Mouse (Mus musculus) embryo, embryonic 11 days (tissue): ENCODE results near the gene Dicer1.
"Not testable (repeated sequence)": the region's sequence is repeated elsewhere in the genome, so short reads cannot be mapped to it uniquely, and the experiment has no call there.

Experiments used
- DNase-seq: peaks from one replicate; pipeline ENCODE4 v3.0.0-alpha.2; 2015

Dicer1 gene

GRCm38 (mm10) chr12:104740841-104741787 is 10.6 kb downstream of the Dicer1 start:
- no peak for DNase-seq

- no peak for DNase-seq
Measured at GRCm38 (mm10) chr12:104738931-104739330, 12.8 kb downstream of the Dicer1 start.

- peak; percentile 34 for DNase-seq
Measured at GRCm38 (mm10) chr12:104738446-104738845, 13.3 kb downstream of the Dicer1 start.

- no peak for DNase-seq
Measured at GRCm38 (mm10) chr12:104737666-104738065, 14.1 kb downstream of the Dicer1 start.

- peak; percentile 26 for DNase-seq
Measured at GRCm38 (mm10) chr12:104735993-104736395, 15.8 kb downstream of the Dicer1 start.

- no peak for DNase-seq
Measured at GRCm38 (mm10) chr12:104733165-104733564, 18.6 kb downstream of the Dicer1 start.

GRCm38 (mm10) chr12:104731782-104732181 is 20.0 kb downstream of the Dicer1 start:
- peak; percentile 43 for DNase-seq

- DNase-seq = not testable (repeated sequence)
Measured at GRCm38 (mm10) chr12:104726436-104726835, 25.3 kb downstream of the Dicer1 start.

GRCm38 (mm10) chr12:104722056-104722455 is 29.7 kb downstream of the Dicer1 start:
- DNase-seq = no peak

- no peak for DNase-seq
Measured at GRCm38 (mm10) chr12:104721011-104721410, 30.7 kb downstream of the Dicer1 start.

- DNase-seq = no peak
Measured at GRCm38 (mm10) chr12:104718956-104719355, 32.8 kb downstream of the Dicer1 start.

GRCm38 (mm10) chr12:104716409-104716808 is 35.3 kb downstream of the Dicer1 start:
- no peak for DNase-seq

- DNase-seq = no peak
Measured at GRCm38 (mm10) chr12:104715453-104715852, 36.3 kb downstream of the Dicer1 start.

GRCm38 (mm10) chr12:104700266-104700665 is 51.5 kb downstream of the Dicer1 start:
- no peak for DNase-seq

- peak; percentile 87 for DNase-seq
Measured at GRCm38 (mm10) chr12:104699753-104700152, 52.0 kb downstream of the Dicer1 start.

GRCm38 (mm10) chr12:104695514-104695913 is 56.2 kb downstream of the Dicer1 start:
- no peak for DNase-seq

GRCm38 (mm10) chr12:104692864-104693263 is 58.9 kb downstream of the Dicer1 start:
- no peak for DNase-seq

GRCm38 (mm10) chr12:104690412-104690811 is 61.3 kb downstream of the Dicer1 start:
- no peak for DNase-seq

GRCm38 (mm10) chr12:104688870-104689269 is 62.9 kb downstream of the Dicer1 start:
- no peak for DNase-seq

GRCm38 (mm10) chr12:104684411-104684931 is 67.3 kb downstream of the Dicer1 start:
- no peak for DNase-seq

- DNase-seq = no peak
Measured at GRCm38 (mm10) chr12:104679819-104680132, 72.0 kb downstream of the Dicer1 start.

- peak; percentile 68 for DNase-seq
Measured at GRCm38 (mm10) chr12:104679121-104679818, 72.5 kb downstream of the Dicer1 start.

GRCm38 (mm10) chr12:104678462-104678861 is 73.3 kb downstream of the Dicer1 start:
- DNase-seq = peak; percentile 35
